Mouse (Mus musculus) C2C12 (cell line): ENCODE measurements around the gene Micall2.

ENCODE experiments used
- CTCF ChIP-seq: IDR thresholded peaks from one replicate; pipeline ENCODE4 v1.5.1; 2011; ENCODE audit not compliant: control insufficient read depth, insufficient read depth, insufficient read length
- FOSL1 ChIP-seq: IDR thresholded peaks from one replicate; pipeline ENCODE4 v1.8.0; 2011; ENCODE audit warnings: mild to moderate bottlenecking, low read length; ENCODE audit not compliant: poor library complexity, insufficient read depth, severe bottlenecking
- MAX ChIP-seq: IDR thresholded peaks from one replicate; pipeline ENCODE4 v1.6.1; 2011; ENCODE audit warnings: mild to moderate bottlenecking, control low read depth
- USF1 ChIP-seq: IDR thresholded peaks from one replicate; pipeline ENCODE4 v1.6.1; 2011; ENCODE audit warnings: low read depth, mild to moderate bottlenecking, control low read depth, moderate library complexity

GRCm38 (mm10) chr5:139683228-139683627 lies 52.9 kb downstream of the Micall2 start:
- TF ChIP-seq MAX = no peak
- TF ChIP-seq CTCF = no peak
- no peak for TF ChIP-seq USF1
- no peak for TF ChIP-seq FOSL1
